Mouse (Mus musculus) thymus, adult 2 months (tissue): ENCODE results near the gene Gm26727.
"Not testable (repeated sequence)": the region's sequence is repeated elsewhere in the genome, so short reads cannot be mapped to it uniquely, and the experiment has no call there.

ENCODE experiments used
- CTCF ChIP-seq: fragments of 200-500 bp; IDR thresholded peaks from 2 replicates; pipeline ENCODE4 v1.5.1; 2012; ENCODE audit warnings: mild to moderate bottlenecking, control low read depth, low read length, moderate library complexity, borderline replicate concordance; ENCODE audit not compliant: control insufficient read depth, poor library complexity, insufficient read depth; ENCODE audit errors: extremely low read depth
- POLR2A ChIP-seq: fragments of 200-500 bp; IDR thresholded peaks from 2 replicates; pipeline ENCODE4 v1.6.1; 2012; ENCODE audit warnings: mild to moderate bottlenecking, low read length, control low read depth, moderate library complexity; ENCODE audit not compliant: control insufficient read depth, poor library complexity, insufficient read depth; ENCODE audit errors: extremely low read depth

DNA sequence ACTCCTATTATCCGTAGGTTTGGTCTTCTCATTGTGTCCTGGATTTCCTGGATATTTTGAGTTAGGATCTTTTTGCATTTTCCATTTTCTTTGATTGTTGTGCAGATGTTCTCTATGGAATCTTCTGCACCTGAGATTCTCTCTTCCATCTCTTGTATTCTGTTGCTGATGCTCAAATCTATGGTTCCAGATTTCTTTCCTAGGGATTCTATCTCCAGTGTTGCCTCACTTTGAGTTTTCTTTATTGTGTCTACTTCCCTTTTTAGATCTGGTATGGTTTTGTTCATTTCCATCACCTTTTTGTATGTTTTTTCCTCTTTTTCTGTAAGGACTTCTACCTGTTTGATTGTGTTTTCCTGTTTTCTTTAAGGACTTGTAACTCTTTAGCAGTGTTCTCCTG, 19.6 kb downstream of the Gm26727 start, which contains the start of gene Gm21830:
- TF ChIP-seq POLR2A, CTCF: not testable (repeated sequence)
